In genomic region chr13:73955531-73955930, GRCm38 (mm10) we compare ENCODE assay signal across 42 mouse cellular contexts. TPM values are rescaled to one million over a fixed set of nuclear protein-coding genes. Genes with fewer than 3 reads are reported as not detected.
"Had no signal": no experiment of that assay in that cellular context is flagged by ENCODE, and none has a peak within 500 bp of the region (broad histone marks: within the 10 kb centered on the region; RNA-seq: fewer than 3 reads in every experiment).

No protein-coding gene starts in this region.

- H3K4me1 ChIP-seq: heart, embryonic 13.5 days; heart, embryonic 15.5 days; hindbrain, embryonic 13.5 days; hindbrain, embryonic 15.5 days; kidney, embryonic 15.5 days; limb, embryonic 13.5 days; limb, embryonic 15.5 days; liver, embryonic 12.5 days had no signal

- ATAC-seq: hindbrain, postnatal 0 days; intestine, embryonic 16.5 days; liver, embryonic 12.5 days had no signal

- H3K27me3 ChIP-seq: heart, embryonic 13.5 days; heart, embryonic 15.5 days; hindbrain, embryonic 13.5 days; hindbrain, embryonic 15.5 days; kidney, embryonic 15.5 days; limb, embryonic 13.5 days; limb, embryonic 15.5 days; liver, embryonic 12.5 days had no signal

- H3K9ac ChIP-seq: heart, embryonic 13.5 days; heart, embryonic 15.5 days; hindbrain, embryonic 13.5 days; hindbrain, embryonic 15.5 days; kidney, embryonic 15.5 days; limb, embryonic 13.5 days; limb, embryonic 15.5 days; liver, embryonic 12.5 days; liver, embryonic 14.5 days had no signal

- H3K4me3 ChIP-seq: gastrocnemius, adult 2 months; heart, adult 2 months; heart, embryonic 13.5 days; heart, embryonic 15.5 days; hindbrain, embryonic 13.5 days; hindbrain, embryonic 15.5 days; kidney, embryonic 15.5 days; limb, embryonic 13.5 days; limb, embryonic 15.5 days; liver, embryonic 12.5 days had no signal

- H3K9me3 ChIP-seq: heart, embryonic 13.5 days; heart, embryonic 15.5 days; hindbrain, embryonic 13.5 days; hindbrain, embryonic 15.5 days; kidney, embryonic 15.5 days; limb, embryonic 13.5 days; limb, embryonic 15.5 days; liver, embryonic 12.5 days had no signal

- H3K4me2 ChIP-seq: heart, embryonic 11.5 days; heart, embryonic 13.5 days; heart, embryonic 15.5 days; hindbrain, embryonic 13.5 days; hindbrain, embryonic 15.5 days; kidney, embryonic 15.5 days; limb, embryonic 13.5 days; limb, embryonic 15.5 days; liver, embryonic 12.5 days had no signal

- DNase-seq: gastrocnemius, adult 2 months; gastrocnemius, postnatal 10 days; gastrocnemius, postnatal 25 days; heart, adult 11 months; heart, adult 2 months; heart, postnatal 14 days; heart, postnatal 36 days; kidney, adult 11 months; kidney, adult 2 months; kidney, adult 9 months; kidney, postnatal 14 days; kidney, postnatal 36 days; layer of hippocampus, adult 9-11 months; layer of hippocampus, postnatal 36 days; left cerebral cortex, postnatal 4 days had no signal

- H3K27ac ChIP-seq: gastrocnemius, adult 2 months; heart, adult 2 months; heart, embryonic 13.5 days; heart, embryonic 15.5 days; hindbrain, embryonic 13.5 days; hindbrain, embryonic 15.5 days; hindbrain, postnatal 0 days; kidney, embryonic 15.5 days; kidney, postnatal 0 days; limb, embryonic 13.5 days; limb, embryonic 15.5 days; liver, embryonic 12.5 days; liver, embryonic 14.5 days had no signal

RNA-seq across cellular contexts. Expression of gene Zdhhc11, which starts 8.1 kb away (rescaled TPM):
- total RNA-seq: gastrocnemius, adult 2 months; gastrocnemius, postnatal 10 days; gastrocnemius, postnatal 25 days; gastrocnemius, postnatal 4 days; heart, adult 2 months; heart, postnatal 14 days; heart, postnatal 36 days; hematopoietic stem cell, adult 5-6 weeks; hindbrain, postnatal 0 days; layer of hippocampus, adult 18-20 months; layer of hippocampus, postnatal 14 days; layer of hippocampus, postnatal 36 days; left cerebral cortex, adult 18-20 months; left cerebral cortex, adult 8-10 months; left cerebral cortex, postnatal 10 days; left cerebral cortex, postnatal 25 days; left cerebral cortex, postnatal 4 days; liver, adult 2 months had no signal
- polyA plus RNA-seq: heart, adult 2 months; heart, embryonic 11.5 days; heart, embryonic 13.5 days; heart, embryonic 15.5 days; heart, postnatal 0 days; hindbrain, embryonic 11.5 days; hindbrain, embryonic 13.5 days; hindbrain, embryonic 15.5 days; hindbrain, postnatal 0 days; intestine, embryonic 14.5 days; intestine, embryonic 16.5 days; kidney, adult 2 months; kidney, embryonic 15.5 days; kidney, postnatal 0 days; large intestine, adult 2 months; limb, embryonic 11.5 days; limb, embryonic 13.5 days; limb, embryonic 15.5 days; liver, adult 2 months; liver, embryonic 12.5 days; liver, embryonic 14.5 days had no signal

RNA-seq across cellular contexts. Expression of gene Tppp, which starts 53.7 kb away (rescaled TPM):
- total RNA-seq: hematopoietic stem cell, adult 5-6 weeks had no signal
